Mouse (Mus musculus) spleen, embryonic (tissue): Measurements from ENCODE around the gene Mia.

ENCODE experiments used
- CTCF ChIA-PET: fragments of 350-600 bp; sonication (Branson Sonifier 250); formaldehyde crosslinking; loops from one replicate; lab custom pipeline; 2022; lab: Charles Lee

Gene Mia

GRCm38 (mm10) chr7:27162780-27163449, 18.0 kb downstream of the Mia start:
- CTCF ChIA-PET: no interaction called here

GRCm38 (mm10) chr7:27161744-27162143, 19.2 kb downstream of the Mia start:
- CTCF ChIA-PET: interaction anchor here (1.4 kb wide), 1 partner anchor 16 kb away, joined by 3 read pairs; no protein-coding TSS in a partner anchor

- CTCF ChIA-PET: interaction anchor here (0.6 to 1.4 kb wide), 2 partner anchors 17 to 347 kb away, joined by 3 read pairs; no protein-coding TSS in a partner anchor
Observed at GRCm38 (mm10) chr7:27160921-27161320, 20.0 kb downstream of the Mia start.

- CTCF ChIA-PET: interaction anchor here (1.5 kb wide), 1 partner anchor 19 kb away, joined by 7 read pairs; the partner anchor contains the start of gene Rab4b
Observed at GRCm38 (mm10) chr7:27159882-27160281, 21.1 kb downstream of the Mia start.

- CTCF ChIA-PET: interaction anchor here (1.5 kb wide), 1 partner anchor 20 kb away, joined by 7 read pairs; the partner anchor contains the start of gene Rab4b
Observed at GRCm38 (mm10) chr7:27159256-27159655, 21.7 kb downstream of the Mia start.

GRCm38 (mm10) chr7:27158171-27158570, 22.8 kb downstream of the Mia start:
- CTCF ChIA-PET: interaction anchor here (0.6 kb wide), 1 partner anchor 756 kb away, joined by 3 read pairs; no protein-coding TSS in a partner anchor

GRCm38 (mm10) chr7:27156005-27156404, 25.0 kb downstream of the Mia start:
- CTCF ChIA-PET: interaction anchor here (0.7 kb wide), 1 partner anchor 25 kb away, joined by 8 read pairs; no protein-coding TSS in a partner anchor

- CTCF ChIA-PET: no interaction called here
Observed at GRCm38 (mm10) chr7:27153205-27153764, 27.7 kb downstream of the Mia start, which contains the start of gene Cyp2t4. Cyp2t4 (plus strand) TSS chr7:27153714.

GRCm38 (mm10) chr7:27136410-27136996, 44.5 kb downstream of the Mia start:
- CTCF ChIA-PET: no interaction called here

- CTCF ChIA-PET: no interaction called here
Observed at GRCm38 (mm10) chr7:27133757-27134156, 47.2 kb downstream of the Mia start.

GRCm38 (mm10) chr7:27133156-27133555, 47.8 kb downstream of the Mia start:
- CTCF ChIA-PET: no interaction called here

- CTCF ChIA-PET: no interaction called here
Observed at GRCm38 (mm10) chr7:27132588-27132987, 48.4 kb downstream of the Mia start.

- CTCF ChIA-PET: no interaction called here
Observed at GRCm38 (mm10) chr7:27131387-27131786, 49.6 kb downstream of the Mia start.

GRCm38 (mm10) chr7:27130521-27131370, 50.2 kb downstream of the Mia start:
- CTCF ChIA-PET: interaction anchor here (0.6 kb wide), 1 partner anchor 25 kb away, joined by 8 read pairs; no protein-coding TSS in a partner anchor

GRCm38 (mm10) chr7:27129811-27130210, 51.1 kb downstream of the Mia start:
- CTCF ChIA-PET: no interaction called here
